8 mouse cellular contexts compared by ENCODE assay signal in genomic region chrX:164183844-164184243, GRCm38 (mm10). TPM values are rescaled to one million over a fixed set of nuclear protein-coding genes. Genes with fewer than 3 reads are reported as not detected.
DNase-seq lines count a peak whose midpoint lies in the region; ATAC-seq lines count a peak whose summit lies in the region.

No protein-coding gene starts in this region.

- DNase-seq in ovary, postnatal 14 days (ENCODE audit: low spot score): peak; percentile 34
- no peak for DNase-seq in ovary, postnatal 36 days (ENCODE audit: low spot score)
- DNase-seq in ZHBTc4 (ENCODE audit: low read depth, low spot score): peak; percentile 71
- peak; percentile 78 for DNase-seq in embryo, embryonic 10 days (ENCODE audit: low spot score)
- DNase-seq in heart, postnatal 14 days: peak; percentile 23 to 56
- DNase-seq in left cerebral cortex, adult 8-10 months (ENCODE audit: low spot score in 2 of 2): peak; percentile 1 to 8
- peak; percentile 65 for DNase-seq in naive thymus-derived CD4-positive, alpha-beta T cell, adult 2 months (ENCODE audit: low read depth)

- no peak for ATAC-seq in inflammation-experienced regulatory T-cells, adult 6 months

- intact Hi-C loops in heart, postnatal 14 days (cut with DNase I): loop anchor here (1.0 to 2.0 kb wide), 2 partner anchors 103 to 215 kb away; no protein-coding TSS in a partner anchor

RNA-seq across cellular contexts. Expression of gene Ace2, which starts 44.7 kb away (rescaled TPM):
- total RNA-seq in heart, postnatal 14 days (2021): 1 to 10 TPM in 1 of 2 experiments, under 1 TPM in 1; 0.54 to 2.1 TPM
- 1 to 10 TPM in 1 of 4 experiments, under 1 TPM in 3; 0.57 to 1.4 (median 0.77) TPM for total RNA-seq in left cerebral cortex, adult 8-10 months (2022)
- not detected for polyA plus RNA-seq in inflammation-experienced regulatory T-cells, adult 6 months (2017; shearing (Covaris generic))
